Mouse (Mus musculus) brain, adult 10 weeks (tissue): ENCODE results near the gene Tspan15. TPM values are rescaled to one million over a fixed set of nuclear protein-coding genes. Genes with fewer than 3 reads are reported as not detected.

Source experiments
- polyA plus RNA-seq: library from polyadenylated mRNA; stranded (reverse); fragments of 350-450 nt; fragmentation: Illumina TruSeq; extraction: RNeasy Lipid Tissue Mini Kit (QIAGEN cat#74804); gene quantifications from one replicate; pipeline ENCODE4 v1.2.3, GENCODE M21; 2015; ENCODE audit warnings: low read depth, low replicate concordance

Gene Tspan15
- 20.0 TPM for polyA plus RNA-seq

DNA sequence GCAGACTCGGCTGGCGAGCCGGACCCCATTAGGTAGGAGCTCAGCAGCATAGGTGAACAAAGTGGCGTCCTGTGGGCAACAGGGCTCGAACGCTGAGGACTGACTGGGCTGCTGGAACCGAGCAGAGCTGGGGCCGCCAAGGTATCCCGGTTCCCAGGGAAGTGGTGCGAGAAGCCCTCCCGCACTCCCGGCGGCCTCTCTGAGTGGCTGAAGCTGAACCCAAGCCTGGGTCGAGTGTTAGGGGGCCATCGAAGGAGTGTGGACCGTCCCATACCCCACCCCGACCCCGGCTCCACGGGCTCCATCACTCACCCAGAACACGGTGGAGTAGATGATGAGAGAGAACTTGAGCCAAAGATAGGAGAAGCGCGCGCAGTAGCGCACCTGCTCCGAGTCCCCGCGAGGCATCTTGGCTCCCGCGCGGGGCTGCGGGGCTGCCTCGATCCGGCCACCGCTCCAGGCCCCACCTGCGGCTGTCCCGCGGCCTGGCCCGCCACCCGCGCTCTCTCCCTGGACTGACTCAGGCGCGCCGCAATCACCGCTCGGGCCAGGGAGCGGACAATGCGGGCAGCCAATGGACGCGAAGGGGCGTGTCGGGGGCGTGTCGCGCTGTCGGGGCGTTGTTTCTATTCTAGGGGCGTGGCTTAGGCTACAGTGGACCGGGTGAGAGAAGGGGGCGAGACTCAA is at the start of gene Tspan15:
Gene Tspan15 (minus strand): TSS at position 544 of the 687 bp plus-strand sequence.

DNA sequence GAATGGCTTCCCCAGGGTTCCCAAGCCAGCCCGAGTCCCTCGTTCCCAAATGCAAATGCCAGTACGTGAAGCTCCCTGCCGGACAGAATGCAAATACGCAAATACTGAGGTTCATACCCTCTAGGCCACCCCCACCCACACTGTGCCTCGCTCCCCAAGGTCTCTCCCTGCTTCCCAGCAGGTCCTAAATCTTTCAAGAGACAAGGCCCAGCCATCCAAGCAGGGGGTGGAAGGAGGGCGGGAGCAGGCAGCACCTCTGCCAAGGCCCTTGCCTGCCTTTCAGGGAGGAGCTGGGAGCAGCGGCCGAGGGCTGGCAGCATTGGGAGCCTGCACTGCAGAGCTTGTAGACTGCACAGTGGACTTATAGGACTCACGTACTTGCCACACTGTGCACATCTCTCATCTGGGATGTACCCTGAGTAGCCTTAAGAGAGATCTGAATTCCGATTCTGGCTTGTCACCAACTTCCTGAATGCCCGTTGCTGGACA is 21.0 kb upstream of the Tspan15 start, which contains the start of gene Tacr2:
Gene Tacr2 (plus strand): TSS at position 439 of the 489 bp plus-strand sequence.

GRCm38 (mm10) chr10:62143820-62144219 is 87.2 kb downstream of the Tspan15 start, which contains the start of gene Fam241b:
Gene Fam241b, minus strand, starts transcription at chr10:62143920.

Other genes starting within 250 kb of the Tspan15 start
- gene Neurog3, start 98.2 kb downstream of the Tspan15 start, polyA plus RNA-seq: not detected
- gene Fam241b, start 87.3 kb downstream of the Tspan15 start, polyA plus RNA-seq: 52.2 TPM
- gene Tacr2, start 21.2 kb upstream of the Tspan15 start, polyA plus RNA-seq: not detected
- gene Hk1, start 148.7 kb upstream of the Tspan15 start, polyA plus RNA-seq: 178 TPM
- 6.6 TPM for gene Hkdc1, start 191.2 kb upstream of the Tspan15 start, polyA plus RNA-seq
- 0.89 TPM for gene 4930507D05Rik, start 218.2 kb upstream of the Tspan15 start, polyA plus RNA-seq
- 26.2 TPM for gene Supv3l1, start 218.5 kb upstream of the Tspan15 start, polyA plus RNA-seq